Mouse (Mus musculus): ENCODE results near the gene Rps8. TPM values are rescaled to one million over a fixed set of nuclear protein-coding genes. Genes with fewer than 3 reads are reported as not detected.

Rps8 gene
- total and polyA plus RNA-seq, 2 experiments from 2014 or later = 439 to 493 TPM

- no peak overlapping the region for H3K9ac ChIP-seq (replicated peaks; ENCODE audit: low read length, poor library complexity, severe bottlenecking)
- 91% methylated on average over 11 of the region's 11 CpGs for WGBS
- no peak overlapping the region for H3K4me2 ChIP-seq (ENCODE audit: low read depth, low read length, poor library complexity, severe bottlenecking)
- H3K9me3 ChIP-seq (ENCODE audit: low read length) = no peaks in the 10 kb centered on the region
- no peaks in the 10 kb centered on the region for H3K27me3 ChIP-seq (ENCODE audit: insufficient read depth, low read length)
- TF ChIP-seq CTCF (IDR thresholded peaks at IDR 0.05) = no peak
- no peak overlapping the region for H3K4me3 ChIP-seq (ENCODE audit: low read depth, low read length)
- peaks cover 55% of the 10 kb centered on the region for H3K36me3 ChIP-seq (ENCODE audit: insufficient read depth, low read length)
- H3K4me1 ChIP-seq (ENCODE audit: insufficient read depth, low read length) = no peaks in the 10 kb centered on the region
- no peak overlapping the region for H3K27ac ChIP-seq (ENCODE audit: low read depth, low read length)
- DNase-seq (ENCODE audit: low spot score) (no peak), ATAC-seq (ENCODE audit: low FRiP score) (no peak)
Observed at GRCm38 (mm10) chr4:117110985-117111384, 45.1 kb downstream of the Rps8 start.

GRCm38 (mm10) chr4:117110249-117110648, 45.8 kb downstream of the Rps8 start:
- Histone ChIP-seq H3K4me2 (ENCODE audit: low read depth, low read length, poor library complexity, severe bottlenecking) (no peak overlapping the region), H3K27ac (ENCODE audit: low read depth, low read length) (no peak overlapping the region), H3K4me1 (ENCODE audit: insufficient read depth, low read length) (no peaks in the 10 kb centered on the region), H3K4me3 (ENCODE audit: low read depth, low read length) (no peak overlapping the region), H3K36me3 (ENCODE audit: insufficient read depth, low read length) (peaks cover 51% of the 10 kb centered on the region), H3K9me3 (ENCODE audit: low read length) (no peaks in the 10 kb centered on the region), H3K9ac (replicated peaks; ENCODE audit: low read length, poor library complexity, severe bottlenecking) (no peak overlapping the region), H3K27me3 (ENCODE audit: insufficient read depth, low read length) (no peaks in the 10 kb centered on the region)
- TF ChIP-seq CTCF (IDR thresholded peaks at IDR 0.05) = no peak
- no peak for DNase-seq (ENCODE audit: low spot score)
- WGBS = 90% methylated on average over 12 of the region's 13 CpGs
- no peak for ATAC-seq (ENCODE audit: low FRiP score)

- Histone ChIP-seq H3K27me3 (ENCODE audit: insufficient read depth, low read length) (no peaks in the 10 kb centered on the region), H3K36me3 (ENCODE audit: insufficient read depth, low read length) (peaks cover 47% of the 10 kb centered on the region), H3K27ac (ENCODE audit: low read depth, low read length) (no peak overlapping the region), H3K4me3 (ENCODE audit: low read depth, low read length) (no peak overlapping the region), H3K4me2 (ENCODE audit: low read depth, low read length, poor library complexity, severe bottlenecking) (no peak overlapping the region), H3K9me3 (ENCODE audit: low read length) (no peaks in the 10 kb centered on the region), H3K9ac (replicated peaks; ENCODE audit: low read length, poor library complexity, severe bottlenecking) (no peak overlapping the region), H3K4me1 (ENCODE audit: insufficient read depth, low read length) (no peaks in the 10 kb centered on the region)
- DNase-seq (ENCODE audit: low spot score) (no peak), ATAC-seq (ENCODE audit: low FRiP score) (no peak)
- no peak for TF ChIP-seq CTCF (IDR thresholded peaks at IDR 0.05)
- WGBS = 93% methylated on average over 25 of the region's 25 CpGs
Observed at GRCm38 (mm10) chr4:117109330-117109729, 46.7 kb downstream of the Rps8 start.

DNA sequence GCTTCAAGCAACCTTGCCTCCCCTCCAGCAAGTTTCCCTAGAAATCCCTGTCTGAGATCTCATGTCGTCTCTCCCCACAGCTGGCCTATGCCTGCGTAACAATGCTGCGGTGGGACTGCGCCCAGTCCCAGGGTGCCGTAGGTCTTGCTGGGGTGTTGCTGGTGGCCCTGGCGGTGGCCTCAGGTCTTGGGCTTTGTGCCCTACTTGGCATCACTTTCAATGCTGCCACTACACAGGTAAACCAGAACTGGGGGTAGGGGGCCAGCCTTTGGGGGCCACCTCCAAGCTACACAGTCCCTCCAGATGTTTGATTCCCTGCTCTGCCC, 47.6 kb downstream of the Rps8 start:
- Histone ChIP-seq H3K4me3 (ENCODE audit: low read depth, low read length) (no peak overlapping the region), H3K27me3 (ENCODE audit: insufficient read depth, low read length) (no peaks in the 10 kb centered on the region), H3K4me1 (ENCODE audit: insufficient read depth, low read length) (no peaks in the 10 kb centered on the region), H3K9ac (replicated peaks; ENCODE audit: low read length, poor library complexity, severe bottlenecking) (no peak overlapping the region), H3K36me3 (ENCODE audit: insufficient read depth, low read length) (peaks cover 41% of the 10 kb centered on the region), H3K27ac (ENCODE audit: low read depth, low read length) (no peak overlapping the region), H3K9me3 (ENCODE audit: low read length) (no peaks in the 10 kb centered on the region), H3K4me2 (ENCODE audit: low read depth, low read length, poor library complexity, severe bottlenecking) (no peak overlapping the region)
- TF ChIP-seq CTCF (IDR thresholded peaks at IDR 0.05) = no peak
- 95% methylated on average over 6 of the region's 6 CpGs for WGBS
- ATAC-seq (ENCODE audit: low FRiP score) = no peak
- DNase-seq (ENCODE audit: low spot score) = no peak

GRCm38 (mm10) chr4:117107813-117108523, 48.1 kb downstream of the Rps8 start:
- H3K27ac ChIP-seq (ENCODE audit: low read depth, low read length) = no peak overlapping the region
- no peak overlapping the region for H3K4me3 ChIP-seq (ENCODE audit: low read depth, low read length)
- H3K4me2 ChIP-seq (ENCODE audit: low read depth, low read length, poor library complexity, severe bottlenecking) = no peak overlapping the region
- DNase-seq (ENCODE audit: low spot score) (no peak), ATAC-seq (ENCODE audit: low FRiP score) (no peak)
- 91% methylated on average over 18 of the region's 18 CpGs for WGBS
- no peaks in the 10 kb centered on the region for H3K27me3 ChIP-seq (ENCODE audit: insufficient read depth, low read length)
- H3K4me1 ChIP-seq (ENCODE audit: insufficient read depth, low read length) = no peaks in the 10 kb centered on the region
- TF ChIP-seq CTCF (IDR thresholded peaks at IDR 0.05) = no peak
- no peaks in the 10 kb centered on the region for H3K9me3 ChIP-seq (ENCODE audit: low read length)
- H3K36me3 ChIP-seq (ENCODE audit: insufficient read depth, low read length) = peaks cover 40% of the 10 kb centered on the region
- no peak overlapping the region for H3K9ac ChIP-seq (replicated peaks; ENCODE audit: low read length, poor library complexity, severe bottlenecking)

DNA sequence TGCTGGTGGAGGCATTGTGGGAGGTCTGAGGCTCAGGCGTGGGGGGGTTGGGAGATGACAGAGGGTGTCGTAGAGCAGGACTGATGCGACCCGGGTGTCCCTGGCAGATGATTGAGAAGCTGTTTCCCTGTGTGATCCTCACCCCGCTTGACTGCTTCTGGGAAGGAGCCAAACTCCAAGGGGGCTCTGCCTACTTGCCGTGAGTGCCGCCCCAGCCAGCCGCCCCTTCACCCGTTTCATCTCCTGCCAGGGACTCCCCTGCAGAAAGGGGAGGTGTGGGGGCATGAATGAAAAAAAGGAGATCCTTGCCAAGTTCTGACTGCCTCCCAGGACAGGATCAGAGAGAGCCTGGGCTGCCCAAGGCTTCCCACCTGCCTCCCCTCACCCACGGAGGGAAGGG, 50.9 kb downstream of the Rps8 start:
- Histone ChIP-seq H3K9me3 (ENCODE audit: low read length) (no peaks in the 10 kb centered on the region), H3K9ac (replicated peaks; ENCODE audit: low read length, poor library complexity, severe bottlenecking) (no peak overlapping the region; the same call in 1 of the 2 replicates), H3K4me1 (ENCODE audit: insufficient read depth, low read length) (no peaks in the 10 kb centered on the region), H3K4me3 (ENCODE audit: low read depth, low read length) (no peak overlapping the region), H3K36me3 (ENCODE audit: insufficient read depth, low read length) (peaks cover 30% of the 10 kb centered on the region), H3K27ac (ENCODE audit: low read depth, low read length) (no peak overlapping the region), H3K4me2 (ENCODE audit: low read depth, low read length, poor library complexity, severe bottlenecking) (no peak overlapping the region), H3K27me3 (ENCODE audit: insufficient read depth, low read length) (0 out of 2 replicates have a peak, but pooled peaks cover 4% of the 10 kb centered on the region)
- 50% methylated on average over 10 of the region's 10 CpGs for WGBS
- ATAC-seq (ENCODE audit: low FRiP score) (no peak), DNase-seq (ENCODE audit: low spot score) (no peak)
- no peak for TF ChIP-seq CTCF (IDR thresholded peaks at IDR 0.05)
